Mouse (Mus musculus) liver, embryonic 14.5 days (tissue): ENCODE results near the gene Zkscan6.

ENCODE experiments used
- CTCF ChIP-seq: IDR thresholded peaks from 2 replicates; pipeline ENCODE4 v1.5.1; 2016; ENCODE audit warnings: antibody characterized with exemption, low read depth, control low read depth
- EP300 ChIP-seq: IDR thresholded peaks from 2 replicates; pipeline ENCODE4 v1.6.1; 2016; ENCODE audit warnings: antibody characterized with exemption, low read depth

DNA sequence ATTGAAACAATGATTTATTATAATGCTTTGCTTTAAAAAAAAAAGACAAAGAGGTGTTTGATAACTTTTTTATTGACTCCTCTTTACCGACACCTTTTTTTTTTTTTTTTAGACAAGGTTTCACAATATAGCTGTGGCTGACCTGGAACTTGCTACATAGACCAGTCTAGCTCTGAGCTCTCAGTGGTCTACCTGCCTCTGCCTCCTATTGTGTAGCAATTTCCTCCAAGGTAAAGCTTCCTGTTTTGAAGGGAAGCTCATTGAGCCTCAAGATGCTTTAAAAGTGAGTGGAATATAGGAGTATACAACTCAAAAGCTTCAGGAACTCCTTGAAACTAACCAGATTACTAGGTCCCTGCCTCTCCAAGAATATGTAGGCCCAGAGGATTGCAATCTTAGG lies 11.1 kb upstream of the Zkscan6 start:
- no peak for TF ChIP-seq CTCF
- TF ChIP-seq EP300, result no peak
